Mouse (Mus musculus): ENCODE results near the gene Fat4. TPM values are rescaled to one million over a fixed set of nuclear protein-coding genes. Genes with fewer than 3 reads are reported as not detected.

Fat4 gene
- polyA plus RNA-seq, 1 experiment: 0.13 TPM

DNA sequence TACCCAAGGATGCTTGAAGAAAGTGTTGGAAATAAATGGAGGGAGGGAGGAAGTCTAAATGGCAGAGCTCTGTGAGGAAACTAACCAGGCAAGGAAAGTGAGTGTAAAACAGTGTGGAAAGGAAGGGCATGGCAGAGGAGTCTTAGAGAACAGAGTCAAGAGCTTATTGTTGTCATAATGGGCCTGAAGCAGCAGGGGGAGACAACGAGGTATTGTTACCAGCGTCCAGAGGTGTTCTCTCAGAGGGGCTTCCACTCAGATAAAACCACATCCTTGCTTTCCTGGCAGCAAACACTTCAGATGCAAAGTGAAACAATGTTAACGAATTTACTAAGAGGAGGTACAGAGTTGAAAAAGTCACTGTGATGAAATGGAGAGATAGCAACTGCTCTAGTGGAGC, 33.1 kb upstream of the Fat4 start:
- H3K4me1 ChIP-seq (ENCODE audit: control insufficient read depth, insufficient read depth, low read length): no peaks in the 10 kb centered on the region
- TF ChIP-seq CTCF (IDR thresholded peaks at IDR 0.05; ENCODE audit: low read depth, low read length) (peak; percentile 6), EP300 (IDR thresholded peaks at IDR 0.05; ENCODE audit: insufficient read depth, low read depth, low read length) (no peak), POLR2A (IDR thresholded peaks at IDR 0.05; ENCODE audit: insufficient read depth, low read length) (no peak)
- no peaks in the 10 kb centered on the region for H3K27me3 ChIP-seq (ENCODE audit: control insufficient read depth, insufficient read depth, low read length, poor library complexity, severe bottlenecking)

GRCm38 (mm10) chr3:38860683-38861082, 26.1 kb upstream of the Fat4 start:
- H3K9ac ChIP-seq (ENCODE audit: low read depth, poor library complexity, severe bottlenecking): no peak overlapping the region
- TF ChIP-seq POLR2A (IDR thresholded peaks at IDR 0.05; ENCODE audit: insufficient read depth, low read length) (no peak), CTCF (IDR thresholded peaks at IDR 0.05; ENCODE audit: low read depth, low read length) (no peak), EP300 (IDR thresholded peaks at IDR 0.05; ENCODE audit: insufficient read depth, low read depth, low read length) (no peak)
- no peaks in the 10 kb centered on the region for H3K9me3 ChIP-seq (replicated peaks; ENCODE audit: control insufficient read depth, insufficient read depth, low read length, poor library complexity, severe bottlenecking)
- H3K27ac ChIP-seq (ENCODE audit: insufficient read depth, low read length): no peak overlapping the region
- no peaks in the 10 kb centered on the region for H3K27me3 ChIP-seq (ENCODE audit: control insufficient read depth, insufficient read depth, low read length, poor library complexity, severe bottlenecking)
- H3K4me1 ChIP-seq (ENCODE audit: control insufficient read depth, insufficient read depth, low read length): no peaks in the 10 kb centered on the region
- H3K4me3 ChIP-seq (ENCODE audit: low read depth, low read length): no peak overlapping the region
- H3K36me3 ChIP-seq (ENCODE audit: control insufficient read depth, insufficient read depth, low read length, poor library complexity, severe bottlenecking): no peaks in the 10 kb centered on the region

More for the DNA sequence above, 33.1 kb upstream of the Fat4 start:
- H3K9me3 ChIP-seq (replicated peaks; ENCODE audit: control insufficient read depth, insufficient read depth, low read length, poor library complexity, severe bottlenecking): no peaks in the 10 kb centered on the region
- no peaks in the 10 kb centered on the region for H3K36me3 ChIP-seq (ENCODE audit: control insufficient read depth, insufficient read depth, low read length, poor library complexity, severe bottlenecking)
- H3K27ac ChIP-seq (ENCODE audit: insufficient read depth, low read length): no peak overlapping the region
- no peak overlapping the region for H3K4me3 ChIP-seq (ENCODE audit: low read depth, low read length)
- H3K9ac ChIP-seq (ENCODE audit: low read depth, poor library complexity, severe bottlenecking): no peak overlapping the region

DNA sequence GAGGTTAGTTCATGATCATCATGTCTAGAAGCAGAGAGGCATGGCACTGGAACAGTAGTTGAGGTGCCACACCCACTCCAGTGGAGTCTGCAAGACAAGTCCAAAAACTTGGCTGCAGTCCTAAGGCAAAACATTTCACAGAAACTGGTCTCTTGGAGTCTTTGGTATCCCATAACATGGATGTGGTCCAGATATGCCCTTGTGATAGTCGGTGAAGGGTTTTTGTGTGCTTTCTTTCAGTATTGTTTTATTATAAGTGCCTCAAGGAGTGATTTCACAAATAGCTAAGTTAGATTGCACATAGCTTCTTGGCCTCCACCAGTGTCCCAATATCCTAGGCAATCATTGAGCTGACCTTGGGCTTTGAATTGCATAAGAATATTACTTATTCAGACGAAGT, 15.4 kb upstream of the Fat4 start:
- H3K4me3 ChIP-seq (ENCODE audit: low read depth, low read length): no peak overlapping the region
- H3K36me3 ChIP-seq (ENCODE audit: control insufficient read depth, insufficient read depth, low read length, poor library complexity, severe bottlenecking): no peaks in the 10 kb centered on the region
- H3K9ac ChIP-seq (ENCODE audit: low read depth, poor library complexity, severe bottlenecking): no peak overlapping the region
- no peak overlapping the region for H3K27ac ChIP-seq (ENCODE audit: insufficient read depth, low read length)
- TF ChIP-seq EP300 (IDR thresholded peaks at IDR 0.05; ENCODE audit: insufficient read depth, low read depth, low read length) (no peak), POLR2A (IDR thresholded peaks at IDR 0.05; ENCODE audit: insufficient read depth, low read length) (no peak), CTCF (IDR thresholded peaks at IDR 0.05; ENCODE audit: low read depth, low read length) (no peak)
- no peaks in the 10 kb centered on the region for H3K4me1 ChIP-seq (ENCODE audit: control insufficient read depth, insufficient read depth, low read length)
- no peaks in the 10 kb centered on the region for H3K27me3 ChIP-seq (ENCODE audit: control insufficient read depth, insufficient read depth, low read length, poor library complexity, severe bottlenecking)
- no peaks in the 10 kb centered on the region for H3K9me3 ChIP-seq (replicated peaks; ENCODE audit: control insufficient read depth, insufficient read depth, low read length, poor library complexity, severe bottlenecking)

- no peak for TF ChIP-seq CTCF (IDR thresholded peaks at IDR 0.05; ENCODE audit: low read depth, low read length)
- no peak for TF ChIP-seq POLR2A (IDR thresholded peaks at IDR 0.05; ENCODE audit: insufficient read depth, low read length)
- TF ChIP-seq EP300 (IDR thresholded peaks at IDR 0.05; ENCODE audit: insufficient read depth, low read depth, low read length): no peak
- Histone ChIP-seq H3K36me3 (ENCODE audit: control insufficient read depth, insufficient read depth, low read length, poor library complexity, severe bottlenecking) (no peaks in the 10 kb centered on the region), H3K4me3 (ENCODE audit: low read depth, low read length) (no peak overlapping the region), H3K27ac (ENCODE audit: insufficient read depth, low read length) (no peak overlapping the region), H3K9me3 (replicated peaks; ENCODE audit: control insufficient read depth, insufficient read depth, low read length, poor library complexity, severe bottlenecking) (no peaks in the 10 kb centered on the region), H3K9ac (ENCODE audit: low read depth, poor library complexity, severe bottlenecking) (no peak overlapping the region), H3K27me3 (ENCODE audit: control insufficient read depth, insufficient read depth, low read length, poor library complexity, severe bottlenecking) (no peaks in the 10 kb centered on the region), H3K4me1 (ENCODE audit: control insufficient read depth, insufficient read depth, low read length) (no peaks in the 10 kb centered on the region)
Measured at GRCm38 (mm10) chr3:38875872-38876271, 10.9 kb upstream of the Fat4 start.

GRCm38 (mm10) chr3:38876706-38877105, 10.0 kb upstream of the Fat4 start:
- H3K27ac ChIP-seq (ENCODE audit: insufficient read depth, low read length): no peak overlapping the region
- H3K4me1 ChIP-seq (ENCODE audit: control insufficient read depth, insufficient read depth, low read length): no peaks in the 10 kb centered on the region
- no peak overlapping the region for H3K9ac ChIP-seq (ENCODE audit: low read depth, poor library complexity, severe bottlenecking)
- TF ChIP-seq POLR2A (IDR thresholded peaks at IDR 0.05; ENCODE audit: insufficient read depth, low read length) (no peak), EP300 (IDR thresholded peaks at IDR 0.05; ENCODE audit: insufficient read depth, low read depth, low read length) (no peak), CTCF (IDR thresholded peaks at IDR 0.05; ENCODE audit: low read depth, low read length) (no peak)
- no peak overlapping the region for H3K4me3 ChIP-seq (ENCODE audit: low read depth, low read length)
- no peaks in the 10 kb centered on the region for H3K27me3 ChIP-seq (ENCODE audit: control insufficient read depth, insufficient read depth, low read length, poor library complexity, severe bottlenecking)
- no peaks in the 10 kb centered on the region for H3K36me3 ChIP-seq (ENCODE audit: control insufficient read depth, insufficient read depth, low read length, poor library complexity, severe bottlenecking)
- no peaks in the 10 kb centered on the region for H3K9me3 ChIP-seq (replicated peaks; ENCODE audit: control insufficient read depth, insufficient read depth, low read length, poor library complexity, severe bottlenecking)

- no peaks in the 10 kb centered on the region for H3K9me3 ChIP-seq (replicated peaks; ENCODE audit: control insufficient read depth, insufficient read depth, low read length, poor library complexity, severe bottlenecking)
- no peaks in the 10 kb centered on the region for H3K4me1 ChIP-seq (ENCODE audit: control insufficient read depth, insufficient read depth, low read length)
- TF ChIP-seq CTCF (IDR thresholded peaks at IDR 0.05; ENCODE audit: low read depth, low read length): no peak
- no peak for TF ChIP-seq POLR2A (IDR thresholded peaks at IDR 0.05; ENCODE audit: insufficient read depth, low read length)
- no peak for TF ChIP-seq EP300 (IDR thresholded peaks at IDR 0.05; ENCODE audit: insufficient read depth, low read depth, low read length)
- no peak overlapping the region for H3K9ac ChIP-seq (ENCODE audit: low read depth, poor library complexity, severe bottlenecking)
- no peak overlapping the region for H3K4me3 ChIP-seq (ENCODE audit: low read depth, low read length)
- no peak overlapping the region for H3K27ac ChIP-seq (ENCODE audit: insufficient read depth, low read length)
- peaks cover 5% of the 10 kb centered on the region; the same call in 1 of the 2 replicates for H3K27me3 ChIP-seq (ENCODE audit: control insufficient read depth, insufficient read depth, low read length, poor library complexity, severe bottlenecking)
- H3K36me3 ChIP-seq (ENCODE audit: control insufficient read depth, insufficient read depth, low read length, poor library complexity, severe bottlenecking): no peaks in the 10 kb centered on the region
Measured at GRCm38 (mm10) chr3:38882778-38883177, 4.0 kb upstream of the Fat4 start.
